Mouse (Mus musculus): ENCODE results near the gene Srd5a2. TPM values are rescaled to one million over a fixed set of nuclear protein-coding genes. Genes with fewer than 3 reads are reported as not detected.

Gene Srd5a2
- not detected for total RNA-seq (2023)

GRCm38 (mm10) chr17:74047210-74048082, at the start of gene Srd5a2:
Srd5a2 (minus strand) TSS chr17:74047916.

Other genes starting within 250 kb of the Srd5a2 start
- 1 to 10 TPM in 1 of 2 experiments, under 1 TPM in 1; 0.33 to 1.1 TPM for gene Ehd3, start 243.8 kb downstream of the Srd5a2 start, total RNA-seq (2023)
- gene Xdh, start 97.7 kb downstream of the Srd5a2 start, total RNA-seq (2023) = 100 to 1,000 TPM; 383 to 463 TPM
- 10 to 100 TPM; 26.5 to 29.7 TPM for gene Memo1, start 247.6 kb upstream of the Srd5a2 start, total RNA-seq (2023)